Mouse (Mus musculus) MEL-GATA-1-ER (cell line): ENCODE measurements around the gene Ccdc14.
A peak's percentile ranks its signal among the peaks of the same experiment; 100 is the strongest.
"Not testable (repeated sequence)": the region's sequence is repeated elsewhere in the genome, so short reads cannot be mapped to it uniquely, and the experiment has no call there.

ENCODE experiments used
- DNase-seq: peaks from one replicate; pipeline ENCODE4 v3.0.0-alpha.2; 2012; ENCODE audit warnings: low read depth; ENCODE audit errors: extremely low read depth

Gene Ccdc14

DNA sequence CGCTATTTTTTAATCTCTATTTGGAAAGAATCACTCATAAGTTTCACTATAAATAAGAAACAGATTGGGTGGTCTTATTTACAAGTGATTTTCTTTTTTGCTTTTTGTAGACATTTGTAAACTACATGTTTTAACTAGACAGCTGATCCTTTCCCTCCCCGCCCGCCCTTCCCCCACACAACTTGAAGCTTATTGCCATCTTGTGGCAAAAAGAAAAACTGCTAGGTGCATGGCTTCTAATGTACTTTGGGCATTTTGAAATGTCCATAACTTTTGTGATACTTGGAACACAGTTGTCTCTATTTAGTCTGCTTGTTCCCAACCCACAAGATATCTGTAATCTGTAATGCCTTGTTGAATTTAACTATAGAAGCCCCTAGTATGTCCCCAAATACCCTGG, 21.1 kb downstream of the Ccdc14 start:
- DNase-seq = no peak

DNA sequence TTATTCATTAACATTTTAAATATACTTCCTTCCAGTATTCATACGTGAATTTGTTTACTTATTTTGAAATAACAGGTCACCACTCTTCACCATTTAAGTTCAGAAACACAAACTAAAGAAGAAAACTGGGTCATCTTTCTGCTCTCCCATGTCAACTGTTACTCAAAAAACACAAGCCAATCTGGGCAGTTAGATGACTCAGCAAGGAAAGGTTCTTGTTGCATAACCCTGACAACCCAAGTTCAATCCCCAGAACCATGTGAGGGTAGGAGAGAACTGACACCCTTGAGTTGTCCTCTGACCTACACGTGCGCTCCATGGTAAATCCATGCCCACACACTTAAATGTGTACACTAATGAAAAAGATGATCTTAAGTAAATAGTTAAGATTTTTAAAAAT, 34.7 kb downstream of the Ccdc14 start:
- DNase-seq = no peak

DNA sequence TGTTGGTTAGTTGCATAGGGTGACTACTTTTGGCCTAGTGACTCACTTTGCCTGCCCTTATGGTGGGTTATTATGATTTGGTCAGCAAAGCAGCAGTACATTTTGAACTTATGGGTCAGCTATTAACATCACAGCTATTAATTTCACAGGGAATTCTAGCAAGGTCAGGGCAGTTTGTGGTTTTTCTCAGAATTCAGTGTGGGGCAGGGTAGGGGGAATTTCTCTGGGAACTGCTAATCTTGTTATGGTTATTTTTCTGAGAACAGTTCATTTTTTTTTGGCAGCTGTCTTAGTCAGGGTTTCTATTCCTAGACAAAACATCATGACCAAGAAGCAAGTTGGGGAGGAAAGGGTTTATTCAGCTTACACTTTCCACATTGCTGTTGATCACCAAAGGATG, 38.2 kb downstream of the Ccdc14 start:
- not testable (repeated sequence) for DNase-seq

DNA sequence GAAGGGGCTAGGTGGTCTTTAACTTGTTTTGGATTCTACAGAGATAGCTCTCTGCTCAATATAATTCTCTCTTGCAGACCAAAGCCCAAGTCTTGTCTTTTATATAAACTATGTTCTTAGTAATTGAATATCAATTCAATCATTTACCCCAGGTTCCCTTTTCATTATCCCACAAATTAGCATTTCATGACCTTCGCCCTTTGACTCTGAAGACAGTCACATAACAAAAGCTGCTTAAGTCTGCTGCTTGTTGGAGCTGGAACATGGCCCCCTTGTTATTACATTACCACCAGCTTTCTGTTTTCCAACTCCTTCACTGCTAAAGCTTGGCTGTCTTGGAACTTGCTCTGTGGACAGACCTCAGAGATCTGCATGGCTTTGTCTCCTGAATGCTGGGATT, 39.0 kb downstream of the Ccdc14 start:
- DNase-seq = no peak

DNA sequence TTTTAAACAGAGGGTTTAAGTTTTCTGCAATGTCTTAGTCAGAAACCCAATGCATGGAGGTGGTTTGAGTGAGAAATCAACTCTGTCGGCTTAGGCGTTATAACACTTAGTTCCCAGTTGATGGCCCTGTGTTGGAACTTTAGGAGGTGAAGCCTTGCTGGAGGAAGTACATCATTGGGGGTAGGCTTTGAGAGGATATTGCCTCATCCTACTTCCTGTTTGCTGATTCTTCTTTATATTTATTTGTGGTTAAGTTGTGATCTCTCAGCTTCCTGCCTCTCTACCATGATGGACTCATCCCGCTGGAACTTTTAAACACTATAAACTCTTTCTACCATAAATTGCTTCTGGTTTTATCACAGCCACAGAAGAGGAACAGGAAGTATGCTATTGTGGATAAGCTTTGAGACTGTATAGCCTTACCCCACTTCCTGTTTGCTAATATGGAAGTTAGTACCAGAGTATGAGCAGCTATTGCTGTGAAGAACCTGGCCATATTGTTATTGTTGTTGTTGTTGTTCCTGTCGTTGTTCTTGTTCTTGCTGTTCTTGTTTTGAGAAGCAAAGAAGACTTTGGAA, 48.3 kb downstream of the Ccdc14 start:
- DNase-seq = peak; percentile 67

DNA sequence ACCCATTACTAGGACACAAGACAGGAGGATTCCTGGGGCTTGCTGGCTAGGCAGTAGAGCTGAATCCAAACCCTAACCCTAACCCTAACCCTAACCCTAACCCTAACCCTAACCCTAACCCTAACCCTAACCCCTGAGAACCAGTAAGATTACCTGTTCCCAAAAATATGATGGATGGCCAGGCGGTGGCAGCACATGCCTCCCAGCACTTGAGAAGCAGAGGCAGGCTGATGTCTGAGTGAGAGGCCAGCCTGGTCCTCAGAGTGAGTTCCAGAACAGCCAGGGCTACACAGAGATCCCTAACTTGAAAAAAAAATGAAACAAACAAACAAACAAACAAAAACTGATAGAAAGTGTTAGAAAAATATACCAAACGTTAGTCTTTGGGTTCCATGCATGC, 52.5 kb downstream of the Ccdc14 start:
- no peak for DNase-seq

DNA sequence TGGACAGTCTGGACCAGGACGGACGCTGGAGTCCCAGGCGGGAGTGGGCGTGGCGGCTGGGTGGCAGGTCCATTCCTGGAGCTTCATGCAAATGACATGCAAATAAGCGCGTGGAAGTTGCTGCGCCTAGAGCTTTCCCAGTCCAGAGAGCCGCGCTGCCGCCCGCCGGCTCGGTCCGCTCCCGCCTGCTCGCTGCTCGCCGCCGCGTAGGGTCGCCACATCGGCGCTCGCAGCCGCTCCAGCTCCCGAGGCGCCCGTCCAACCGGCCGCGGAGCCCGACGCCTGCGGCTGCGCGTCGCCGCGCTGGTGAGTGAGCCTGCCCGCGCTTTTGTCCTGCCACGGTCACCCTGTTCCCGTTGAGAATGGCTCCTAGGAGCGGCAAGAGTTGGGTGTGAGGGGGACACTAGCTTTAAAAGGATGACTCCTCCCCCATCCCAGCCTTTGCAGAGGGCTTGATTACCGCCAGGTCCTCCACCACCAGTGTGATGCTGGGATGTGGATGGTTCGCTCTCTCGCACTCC, 54.7 kb downstream of the Ccdc14 start, which contains the start of gene Mylk:
Mylk (plus strand) TSS at position 146 of the 521 bp plus-strand sequence.
- DNase-seq = no peak

DNA sequence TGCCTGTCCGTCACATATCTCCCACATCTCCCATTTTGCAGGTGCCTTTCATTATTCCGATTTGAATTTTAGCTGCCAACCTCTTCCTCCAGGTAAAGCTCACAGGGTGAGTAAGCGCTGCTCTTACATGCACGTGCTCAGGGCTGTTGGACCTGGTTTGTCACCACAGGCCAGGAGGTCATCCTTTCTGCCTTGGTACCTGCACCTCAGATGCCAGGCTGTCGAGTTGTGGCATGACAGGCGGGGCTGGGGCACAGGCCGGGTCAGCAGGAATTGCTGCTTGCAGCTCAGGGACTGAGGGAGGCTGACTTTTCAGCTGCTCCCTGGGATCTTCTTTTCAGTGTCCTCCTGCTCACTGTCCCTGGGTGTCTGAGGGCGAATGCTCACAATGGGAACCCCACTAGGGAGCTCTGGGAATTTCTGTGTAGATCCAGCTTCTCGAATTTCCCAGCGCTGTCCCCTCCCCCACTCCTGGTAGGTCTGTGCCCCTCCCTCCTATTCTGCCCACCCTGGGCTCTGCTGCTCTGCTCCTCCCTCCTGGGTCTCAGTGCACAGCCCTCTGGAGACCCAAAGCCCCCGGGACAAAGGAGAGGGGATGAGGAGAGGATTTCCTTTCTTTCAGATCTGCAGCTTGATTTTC, 57.8 kb downstream of the Ccdc14 start:
- DNase-seq = no peak

DNA sequence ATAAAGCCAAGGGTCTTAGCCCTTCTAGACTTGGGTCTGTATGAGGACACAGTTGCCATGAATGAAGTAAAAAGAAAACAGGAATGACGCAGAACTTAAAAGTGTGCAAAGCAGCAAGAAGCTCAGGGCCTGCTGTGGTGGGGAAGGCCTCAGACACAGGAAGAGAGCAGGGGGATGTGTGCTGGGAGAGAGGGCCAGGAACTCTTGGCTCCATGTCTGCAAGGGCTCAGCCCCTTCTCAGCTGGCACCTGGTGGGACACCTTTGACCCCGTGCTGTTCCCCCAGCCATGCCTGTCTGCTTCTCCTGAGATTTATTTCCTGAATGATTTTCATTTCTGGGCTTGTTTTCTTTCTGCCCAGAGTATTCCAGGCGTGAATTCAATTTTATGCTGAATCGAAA, 59.1 kb downstream of the Ccdc14 start:
- no peak for DNase-seq

DNA sequence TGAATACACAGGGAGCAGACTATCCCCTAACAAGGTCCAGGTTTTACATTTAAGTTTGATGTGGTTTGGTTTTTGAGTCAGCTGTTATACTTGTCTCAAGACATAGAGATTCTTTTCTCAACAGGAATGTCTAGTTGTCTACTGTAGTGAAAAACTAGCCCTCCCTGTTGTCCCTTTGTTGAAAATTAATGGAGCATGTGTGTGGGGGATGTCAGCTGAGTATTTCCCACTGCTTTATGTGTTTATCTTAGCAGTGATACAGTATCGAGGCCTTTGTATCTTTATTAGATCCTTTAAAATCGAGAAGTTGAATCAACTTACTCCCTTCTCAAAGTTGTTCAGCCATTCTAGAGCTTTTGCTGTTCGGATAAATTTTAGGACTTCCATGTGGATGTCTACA, 61.6 kb downstream of the Ccdc14 start:
- no peak for DNase-seq

DNA sequence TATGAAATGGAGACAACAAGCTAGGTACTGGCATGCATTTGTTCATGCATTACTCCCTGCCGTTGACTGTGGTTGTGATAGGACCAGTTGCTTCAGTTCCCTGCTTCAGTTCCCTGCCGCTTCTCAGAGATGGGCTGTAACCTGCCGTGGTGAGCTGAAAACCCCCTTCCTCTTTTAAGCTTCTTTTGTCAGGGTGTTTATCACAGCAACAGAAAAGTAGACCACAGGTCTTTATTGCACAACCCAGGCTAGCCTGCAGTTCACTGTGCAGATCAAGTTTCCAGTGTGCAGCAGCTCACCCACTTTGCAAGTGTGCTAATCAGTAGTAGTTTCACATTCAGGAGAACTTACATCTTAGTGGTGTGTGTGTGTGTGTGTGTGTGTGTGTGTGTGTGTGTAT, 62.6 kb downstream of the Ccdc14 start:
- peak; percentile 5 for DNase-seq

DNA sequence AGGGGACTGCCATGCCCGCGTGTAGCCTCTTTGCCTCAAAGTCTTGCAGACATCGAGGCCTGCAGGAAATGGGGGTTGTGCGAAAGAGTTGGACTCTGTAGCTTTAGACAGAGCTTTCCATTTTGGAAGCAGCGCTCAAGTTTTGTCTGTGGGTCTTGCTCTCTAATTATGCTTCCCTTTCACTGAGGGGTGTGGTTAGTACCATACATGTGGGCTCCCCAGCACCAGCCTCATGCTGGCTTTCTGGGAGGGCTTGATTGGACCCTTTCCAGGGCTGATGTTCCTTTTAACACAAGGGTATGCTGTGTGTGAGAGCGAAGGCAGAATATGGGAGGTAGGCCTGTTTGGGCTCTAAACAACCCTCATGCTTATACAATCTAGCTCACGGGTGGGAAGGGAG, 66.6 kb downstream of the Ccdc14 start:
- no peak for DNase-seq

DNA sequence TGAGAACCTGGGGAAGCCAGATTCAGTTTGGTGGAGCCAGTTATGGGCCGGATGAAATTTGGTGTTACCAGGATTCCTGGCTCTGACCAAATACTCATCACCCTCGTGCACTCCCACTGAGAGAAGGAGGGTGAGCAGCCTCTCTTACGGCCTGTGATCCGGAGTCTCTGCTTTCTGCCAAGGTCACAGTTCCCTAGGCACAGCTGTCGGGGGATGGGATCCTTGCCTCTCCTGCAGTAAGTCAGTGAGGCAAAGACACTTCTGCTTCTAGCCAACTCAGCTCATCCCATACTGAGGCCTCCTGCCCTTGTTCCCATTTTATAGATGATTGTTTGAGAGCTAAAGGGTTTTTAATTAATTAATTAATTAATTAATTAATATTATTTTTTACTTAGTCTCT, 67.8 kb downstream of the Ccdc14 start:
- no peak for DNase-seq

DNA sequence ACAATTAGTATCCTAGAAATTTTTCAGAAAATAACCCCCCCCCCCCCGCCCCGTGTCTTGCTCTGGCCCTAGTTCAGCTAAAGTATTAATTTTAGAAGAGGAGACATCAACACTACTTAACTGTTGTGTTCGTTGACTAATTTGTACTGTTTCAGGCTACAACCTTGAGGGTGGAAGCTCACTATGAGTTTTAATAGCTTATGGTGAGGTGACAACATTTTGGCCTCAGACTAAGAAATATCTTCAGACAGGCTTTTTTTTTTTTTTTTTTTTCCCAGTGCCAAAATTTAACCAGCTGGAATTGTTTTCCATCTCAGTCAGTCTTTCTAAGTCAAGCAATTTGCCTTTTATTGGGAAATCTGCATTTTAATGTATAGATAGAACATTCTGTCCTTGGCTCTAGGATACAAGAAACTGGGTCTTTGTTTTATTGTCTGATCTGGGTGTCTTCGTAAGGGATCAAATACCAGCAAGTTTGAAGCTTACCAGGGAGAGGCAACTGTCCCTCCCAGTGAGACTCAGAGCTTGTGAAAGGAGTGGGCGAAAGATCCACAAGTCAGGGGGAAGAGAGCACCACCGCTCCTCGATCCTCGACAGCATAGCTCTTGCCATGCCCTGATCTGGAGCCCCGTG, 73.7 kb downstream of the Ccdc14 start:
- DNase-seq = no peak

DNA sequence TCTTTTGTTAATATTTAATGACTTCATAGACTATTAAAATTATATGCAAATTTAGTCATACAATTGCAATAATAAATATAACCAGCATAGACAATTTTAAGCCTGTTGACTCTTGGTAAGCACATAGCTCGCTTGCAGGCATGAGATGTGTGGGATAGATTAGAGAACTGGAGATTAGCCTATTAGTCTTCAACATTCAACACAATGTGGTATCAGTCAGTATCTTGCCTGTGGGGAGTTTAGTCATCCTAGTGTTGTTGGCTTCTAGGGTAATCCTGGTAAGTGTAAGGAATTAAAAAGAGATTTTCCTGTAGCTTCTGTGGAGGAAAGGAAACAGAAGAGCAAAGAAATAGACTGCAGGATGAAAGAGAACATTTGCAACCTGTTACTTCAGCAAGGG, 75.2 kb downstream of the Ccdc14 start:
- no peak for DNase-seq

DNA sequence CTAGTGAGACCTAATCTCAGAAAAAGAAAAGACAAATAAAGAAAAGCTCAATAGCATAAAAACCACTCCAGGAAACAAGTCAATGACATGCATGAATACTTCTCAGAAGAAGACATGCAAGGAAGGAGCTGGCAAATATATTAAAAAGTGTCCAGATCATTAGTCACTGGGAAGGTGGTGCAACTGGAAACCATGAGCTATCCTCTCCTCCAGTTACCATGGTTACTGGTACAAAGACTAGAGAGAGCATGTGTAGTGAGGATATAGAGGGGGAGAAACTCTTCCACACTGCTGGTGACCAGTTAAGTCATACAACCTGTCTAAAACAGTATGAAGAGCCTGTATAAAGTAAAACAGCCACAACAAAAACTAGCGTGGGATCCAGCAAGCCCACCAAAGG, 75.8 kb downstream of the Ccdc14 start:
- DNase-seq = no peak

DNA sequence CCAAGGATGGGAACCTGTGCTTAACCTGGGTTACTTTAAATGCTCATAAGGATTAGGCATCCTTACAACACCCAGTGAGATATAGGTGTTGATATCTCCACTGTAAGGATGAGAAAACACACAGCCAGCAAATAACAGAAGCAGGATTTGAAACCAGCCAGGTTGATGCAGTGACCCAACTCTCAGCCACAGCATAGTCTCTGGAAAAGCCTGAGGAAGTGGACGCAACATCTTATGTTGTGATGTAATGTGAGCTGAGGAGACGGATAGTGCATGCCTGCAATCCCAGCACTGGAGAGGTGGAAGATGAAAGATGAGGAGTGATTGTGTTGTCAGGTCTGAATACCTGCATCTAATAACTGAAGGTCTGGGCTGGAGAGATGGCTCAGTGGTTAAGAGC, 77.0 kb downstream of the Ccdc14 start:
- DNase-seq = no peak

DNA sequence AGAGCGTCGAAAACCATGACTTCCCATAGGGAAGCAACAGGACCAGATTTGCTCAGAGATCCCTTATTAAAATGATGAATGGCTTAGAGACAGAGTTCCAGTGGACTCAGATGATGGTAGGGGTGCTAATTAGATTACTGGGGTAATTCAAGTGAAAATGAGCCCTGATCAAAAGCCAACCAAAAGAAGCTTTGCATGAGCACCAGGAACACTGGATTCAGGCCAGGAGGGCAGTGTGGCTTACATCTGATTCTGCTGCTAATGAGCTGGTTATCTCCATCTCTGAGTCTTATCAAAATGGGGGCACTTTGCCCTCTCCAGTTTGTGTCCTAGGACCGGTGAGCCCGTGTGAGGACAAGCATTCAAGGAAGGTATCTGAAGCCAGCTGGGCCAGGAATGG, 78.0 kb downstream of the Ccdc14 start:
- DNase-seq = no peak

DNA sequence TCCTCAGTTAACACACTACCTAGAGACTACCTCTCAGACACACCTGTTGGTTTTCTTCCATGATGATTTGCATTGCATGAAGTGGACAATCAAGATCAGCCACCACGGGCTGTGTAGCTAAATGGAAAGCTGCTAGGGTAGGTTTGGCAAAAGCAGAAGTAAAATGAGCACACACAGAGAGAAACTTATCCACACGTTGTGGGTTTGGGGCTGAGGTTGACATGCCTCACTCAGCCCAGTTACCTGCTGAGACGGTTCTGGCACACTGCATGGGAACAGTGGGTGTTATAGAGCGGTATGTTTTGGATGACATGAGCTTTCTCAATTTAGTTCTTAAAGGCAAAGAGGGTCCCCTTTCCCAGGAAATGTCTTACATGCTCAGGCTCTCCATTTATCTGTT, 79.7 kb downstream of the Ccdc14 start:
- no peak for DNase-seq

DNA sequence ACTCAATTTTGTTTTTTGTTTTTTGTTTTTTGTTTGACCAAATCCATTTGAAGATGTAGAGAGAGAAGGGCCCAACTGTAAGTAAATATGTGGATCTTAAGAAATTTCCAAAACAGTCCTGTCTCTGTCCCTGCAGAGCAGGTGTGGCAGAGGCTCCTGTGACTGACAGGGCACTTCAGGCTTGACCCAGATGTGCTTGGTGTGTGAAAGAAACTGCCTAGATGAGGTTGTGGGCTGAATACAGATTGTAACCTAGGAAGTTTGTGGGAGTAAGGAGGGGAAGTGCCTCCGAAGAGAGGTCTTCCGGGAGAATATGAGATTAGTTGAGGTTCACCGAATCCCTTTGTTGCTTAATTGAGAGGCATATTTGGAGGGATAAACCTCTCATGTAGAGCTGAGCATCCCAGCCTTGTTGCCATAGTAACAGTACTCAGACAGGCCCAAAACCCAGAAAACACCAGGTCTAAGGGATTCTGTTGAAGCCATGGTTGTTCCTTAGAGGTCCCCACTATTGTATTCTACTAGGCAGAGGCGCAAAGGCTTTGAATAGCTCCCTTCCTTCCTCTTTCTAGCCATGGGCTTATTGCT, 82.1 kb downstream of the Ccdc14 start:
- DNase-seq = no peak
